Mouse (Mus musculus) left cerebral cortex, postnatal 36 days (tissue): ENCODE measurements around the gene Ankzf1. TPM values are rescaled to one million over a fixed set of nuclear protein-coding genes. Genes with fewer than 3 reads are reported as not detected.

Experiments
- DNase-seq, 2 experiments: peaks; one replicate each; pipeline ENCODE4 v3.0.0; 2021 to 2022; ENCODE audit warnings: low spot score in 2 of 2, mixed read lengths in 1 of 2
- intact Hi-C: fragments of 180-260 bp; cut with DNase I; formaldehyde crosslinking; loops from one replicate; pipeline ENCODE4 v1.15.1; 2025
- total RNA-seq, 2 experiments: library from RNA; stranded (reverse); gene quantifications; 2 replicates each; pipeline ENCODE4 v1.2.3; 2021

Ankzf1 gene
- 10 to 100 TPM; 21.6 to 31.7 TPM for total RNA-seq

- peak; percentile 92 to 95 for DNase-seq
- intact Hi-C loops: no loop called here
Measured at GRCm38 (mm10) chr1:75191622-75192402, at the start of gene Ankzf1, which contains the start of gene Atg9a. Gene Ankzf1, plus strand, starts transcription at chr1:75192151. Gene Atg9a, minus strand, starts transcription at chr1:75192196.

GRCm38 (mm10) chr1:75142301-75143261, 49.4 kb upstream of the Ankzf1 start, which contains the start of the genes Cnppd1 and Retreg2:
Gene Cnppd1, minus strand, starts transcription at chr1:75142711.
Gene Retreg2, plus strand, starts transcription at chr1:75142778.
- DNase-seq: peak; percentile 97
- intact Hi-C loops: loop anchor here (2.0 kb wide), 1 partner anchor 26 kb away; the partner anchor contains the start of gene Zfand2b

GRCm38 (mm10) chr1:75145589-75145988, 46.4 kb upstream of the Ankzf1 start:
- intact Hi-C loops: no loop called here
- no peak for DNase-seq

DNA sequence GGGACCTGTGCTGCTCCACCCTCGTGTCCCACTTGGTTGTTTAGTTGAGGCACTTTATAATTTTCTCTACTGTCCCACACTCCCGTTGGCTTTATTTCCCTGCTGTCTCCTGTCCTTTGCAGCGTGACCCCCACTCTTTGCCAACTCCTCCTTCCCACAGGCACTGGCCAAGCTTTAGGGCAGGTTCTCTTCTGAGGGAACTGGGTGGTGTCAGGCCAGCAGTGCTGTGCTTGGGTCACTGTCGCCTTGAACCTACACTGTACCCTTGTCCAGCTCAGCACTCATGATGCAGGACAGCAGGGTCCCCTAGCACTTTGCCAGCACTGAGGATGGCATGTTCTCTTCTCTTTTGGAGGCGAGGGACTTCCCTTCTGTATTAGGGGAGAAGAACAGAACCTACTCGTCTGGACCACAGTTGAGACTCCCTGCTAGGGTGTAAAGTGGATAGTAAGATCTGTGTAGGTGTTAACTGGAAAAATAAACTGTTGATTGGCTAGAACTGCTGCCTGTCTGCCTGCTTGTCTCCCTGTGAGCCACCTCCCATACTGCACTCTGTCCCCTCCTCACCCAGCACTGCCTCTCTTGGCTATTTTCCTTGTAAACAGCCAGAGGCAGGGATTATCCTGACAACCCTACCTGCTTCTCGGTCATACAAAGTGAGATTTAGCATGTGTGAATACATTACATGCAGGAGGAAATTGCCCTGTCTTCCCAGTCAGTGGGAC, 44.4 kb upstream of the Ankzf1 start:
- intact Hi-C loops: no loop called here
- DNase-seq: no peak

DNA sequence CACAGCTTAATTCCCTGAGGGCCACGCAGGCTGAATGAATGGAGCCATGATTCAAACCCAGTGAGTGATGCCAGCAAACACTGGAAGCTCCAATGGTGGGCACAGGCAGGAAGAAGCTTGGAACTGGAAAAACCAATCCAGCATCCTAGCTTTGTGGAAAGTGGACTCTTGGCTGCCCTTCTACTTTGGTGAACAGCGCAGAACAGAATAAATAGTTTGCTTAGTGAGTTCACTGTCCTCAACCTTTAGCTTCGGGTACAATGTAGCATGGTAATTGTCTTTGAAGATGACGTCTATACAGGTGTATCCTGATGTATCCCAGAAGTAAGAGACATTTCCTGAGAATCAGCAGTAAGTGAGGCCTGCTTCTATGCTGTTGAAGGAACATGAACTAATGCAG, 43.2 kb upstream of the Ankzf1 start:
- intact Hi-C loops: no loop called here
- DNase-seq: no peak

DNA sequence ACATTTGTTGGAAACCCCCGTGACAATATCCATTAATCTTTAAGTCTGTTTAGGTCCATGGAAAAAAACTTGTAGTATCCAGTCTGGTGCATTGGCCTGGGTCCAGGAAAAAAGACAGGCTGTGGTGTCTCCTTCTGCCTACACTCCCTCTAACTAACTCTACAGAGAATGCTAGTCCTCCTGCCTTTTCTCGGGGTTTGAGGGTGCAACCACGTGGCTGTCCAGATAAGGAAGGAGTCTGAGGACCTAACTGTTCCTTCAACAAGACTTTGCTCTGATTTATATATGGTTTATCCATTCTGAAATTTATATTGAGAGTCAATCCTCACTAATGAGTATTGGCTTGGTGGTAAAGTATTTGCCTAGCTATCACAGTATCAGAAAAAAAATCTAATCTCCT, 36.1 kb upstream of the Ankzf1 start:
- DNase-seq: no peak
- intact Hi-C loops: no loop called here

- DNase-seq: no peak
- intact Hi-C loops: no loop called here
Measured at GRCm38 (mm10) chr1:75158990-75159389, 33.0 kb upstream of the Ankzf1 start.

DNA sequence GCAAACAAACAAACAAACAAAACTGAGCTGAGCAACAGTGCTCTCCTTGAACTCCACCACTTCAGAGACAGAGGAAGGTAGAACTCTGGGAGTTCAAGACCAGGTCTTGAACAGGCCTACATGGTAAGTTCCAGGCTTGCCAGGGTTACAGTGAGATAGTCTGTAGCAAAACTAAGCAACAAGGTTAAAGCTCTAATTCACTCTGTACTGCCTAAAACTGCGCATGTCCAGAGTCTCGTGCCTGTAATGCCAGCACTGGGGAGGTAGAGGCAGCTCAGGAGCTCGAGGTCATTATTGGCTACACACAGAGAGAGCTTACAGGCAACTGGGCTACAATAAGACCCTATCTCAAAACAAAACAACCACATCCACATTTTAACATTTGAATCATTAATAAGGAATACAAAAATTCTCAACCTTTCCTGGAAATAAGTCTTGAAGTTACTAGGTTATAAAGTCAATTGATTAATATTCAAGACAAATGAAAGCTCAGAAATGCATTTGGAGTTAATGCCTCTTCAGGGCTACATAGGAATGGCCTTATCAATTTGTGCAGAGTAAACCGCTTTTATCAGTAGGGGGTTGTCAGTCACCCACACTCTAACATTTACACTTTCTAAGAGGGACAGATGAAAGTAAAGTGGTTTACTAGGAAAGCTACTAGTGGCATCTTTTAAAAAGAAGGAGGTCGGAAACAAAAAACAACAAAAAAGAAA, 32.3 kb upstream of the Ankzf1 start:
- intact Hi-C loops: no loop called here
- DNase-seq: no peak

- intact Hi-C loops: no loop called here
- no peak for DNase-seq
Measured at GRCm38 (mm10) chr1:75160256-75160617, 31.7 kb upstream of the Ankzf1 start.

- intact Hi-C loops: loop anchor here (2.0 kb wide), 1 partner anchor 25 kb away; the partner anchor contains the start of genes Cnppd1 and Retreg2
- no peak for DNase-seq
Measured at GRCm38 (mm10) chr1:75168093-75168471, 23.9 kb upstream of the Ankzf1 start.

DNA sequence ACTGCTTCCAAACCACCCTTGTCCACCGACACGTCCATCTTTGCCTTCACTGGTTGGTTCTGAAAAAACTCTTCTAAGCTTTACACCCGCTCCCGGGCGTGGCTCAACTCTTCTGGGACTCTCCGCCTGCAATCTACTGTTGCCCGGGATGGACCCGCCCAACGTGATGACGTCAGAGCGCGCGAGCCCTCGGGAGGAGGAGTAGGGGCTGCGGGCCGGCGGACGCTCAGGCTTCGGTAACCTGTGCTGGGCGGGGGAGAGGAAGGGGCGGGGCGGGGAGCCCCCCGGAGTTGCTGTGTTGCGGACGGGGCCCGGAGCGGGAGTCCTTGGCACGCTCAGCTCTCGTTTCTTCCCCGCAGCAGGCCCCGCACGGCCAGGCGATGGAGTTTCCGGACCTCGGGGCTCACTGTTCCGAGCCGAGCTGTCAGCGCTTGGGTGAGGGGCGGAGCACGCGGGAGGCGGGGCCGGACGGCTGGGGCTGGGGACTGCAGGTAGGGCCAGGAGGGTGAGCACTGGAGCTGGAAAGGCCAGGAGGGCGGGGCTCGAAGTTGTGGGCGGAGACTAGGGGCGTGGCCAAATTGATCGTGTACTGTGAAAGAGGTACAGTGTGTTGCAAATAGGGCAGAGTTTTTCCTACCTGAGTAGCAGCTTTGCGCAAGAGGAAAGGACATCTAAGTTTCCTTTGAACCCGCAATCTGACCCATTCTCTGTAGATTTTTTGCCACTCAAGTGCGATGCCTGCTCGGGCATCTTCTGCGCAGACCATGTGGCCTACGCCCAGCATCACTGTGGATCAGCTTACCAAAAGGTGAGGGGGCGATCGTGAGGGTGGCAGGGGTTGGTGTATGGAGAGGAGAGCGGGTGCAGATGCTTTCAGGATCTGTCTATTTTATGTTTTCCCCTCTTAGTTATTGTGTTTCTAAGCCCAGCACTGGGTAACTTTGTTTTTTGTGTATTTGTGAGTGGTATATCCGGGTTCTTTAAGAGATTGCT, 23.2 kb upstream of the Ankzf1 start, which contains the start of gene Zfand2b:
Gene Zfand2b (plus strand): TSS at position 175 of the 993 bp plus-strand sequence.
- peak; percentile 94 to 95 for DNase-seq
- intact Hi-C loops: loop anchor here (2.0 kb wide), 1 partner anchor 26 kb away; the partner anchor contains the start of genes Cnppd1 and Retreg2

- DNase-seq: peak; percentile 34 to 40
- intact Hi-C loops: no loop called here
Measured at GRCm38 (mm10) chr1:75179334-75180104, 12.4 kb upstream of the Ankzf1 start.

DNA sequence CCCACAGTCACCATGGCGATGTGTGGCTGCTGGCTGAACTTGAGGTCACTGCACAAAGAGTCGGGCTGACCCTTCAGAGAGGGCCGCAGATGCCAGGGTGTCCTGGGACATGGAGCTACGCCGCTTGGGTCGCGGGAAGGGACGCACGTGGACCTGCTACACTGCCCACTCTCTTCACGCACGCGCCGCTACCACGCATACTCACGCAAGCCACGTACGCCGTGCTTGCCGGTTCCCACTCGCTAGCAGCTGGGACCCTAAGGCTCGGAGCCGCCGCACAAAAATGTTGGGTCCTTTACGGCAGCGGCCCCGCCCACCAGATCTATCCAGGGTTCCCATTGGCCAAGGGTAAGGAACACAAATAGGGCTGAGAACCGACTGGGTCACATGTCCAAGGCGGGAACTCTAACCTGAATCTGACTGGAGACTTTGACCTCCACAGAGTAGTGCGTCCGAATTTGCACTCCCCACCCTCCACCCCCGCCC, 11.8 kb upstream of the Ankzf1 start, which contains the start of gene Abcb6:
Gene Abcb6 (minus strand): TSS at position 288 of the 486 bp plus-strand sequence.
- DNase-seq: peak; percentile 90 to 92
- intact Hi-C loops: no loop called here

DNA sequence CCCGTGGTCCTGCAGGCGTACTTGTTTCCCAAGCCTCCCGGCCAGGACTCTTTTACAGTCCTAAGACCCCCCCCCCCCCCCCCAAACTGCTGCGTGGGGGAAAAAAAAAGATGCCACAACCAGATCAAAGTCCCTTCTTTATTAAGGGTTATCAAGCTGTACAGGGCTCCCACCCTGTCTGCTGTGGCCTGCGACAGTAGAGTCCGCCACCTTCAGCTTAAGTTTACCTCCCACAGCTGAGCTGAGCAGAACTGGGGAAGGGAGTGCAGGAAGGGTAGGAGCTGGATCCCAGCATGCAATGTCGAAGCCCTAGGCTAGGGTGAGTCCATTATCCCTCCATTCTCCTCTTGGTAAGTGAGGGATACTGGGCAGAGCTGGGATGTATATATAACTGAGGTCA, 11.2 kb upstream of the Ankzf1 start:
- intact Hi-C loops: no loop called here
- no peak for DNase-seq

DNA sequence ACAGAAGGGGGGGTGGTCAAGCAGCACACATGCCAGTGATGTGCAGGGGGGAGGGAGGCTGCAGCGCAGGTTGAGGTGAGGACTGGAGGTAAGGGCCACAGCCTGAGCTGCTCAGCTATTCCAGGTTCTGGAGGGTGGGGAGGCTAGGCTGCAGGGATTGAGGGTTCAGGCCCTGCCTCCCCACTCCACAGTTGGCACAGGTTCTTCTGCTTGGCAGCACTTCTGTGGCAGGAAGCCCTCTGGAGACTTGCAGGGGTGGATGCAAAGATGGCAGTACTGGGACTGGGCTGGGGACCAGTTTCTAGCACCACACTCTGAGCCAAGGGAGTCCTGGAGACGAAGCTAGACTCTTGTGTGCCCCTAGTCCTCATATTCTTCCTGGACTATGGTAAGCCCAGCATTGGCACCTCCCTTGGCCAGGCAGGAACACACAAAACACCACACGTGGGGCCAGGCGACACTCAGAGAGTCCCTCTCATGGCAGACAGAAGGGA, 10.5 kb upstream of the Ankzf1 start:
- DNase-seq: no peak
- intact Hi-C loops: no loop called here

DNA sequence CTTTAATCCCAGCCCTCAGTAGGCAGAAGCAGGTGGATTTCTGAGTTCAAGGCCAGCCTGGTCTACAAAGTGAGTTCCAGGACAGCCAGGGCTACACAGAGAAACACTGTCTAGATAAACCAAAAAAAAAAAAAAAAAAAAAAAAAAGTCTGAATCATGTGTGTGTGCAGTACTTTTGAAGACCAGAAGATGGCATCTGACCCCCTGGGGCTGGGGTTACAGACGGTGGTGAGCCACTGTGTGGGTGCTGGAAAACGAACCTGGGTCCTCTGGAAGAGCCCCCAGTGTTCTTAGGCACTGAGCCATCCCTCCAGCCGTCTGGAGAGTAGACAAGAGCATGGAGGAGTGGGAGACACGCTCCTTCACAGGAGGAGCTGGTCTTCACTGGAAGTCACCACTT, 9.8 kb upstream of the Ankzf1 start:
- no peak for DNase-seq
- intact Hi-C loops: no loop called here

- intact Hi-C loops: no loop called here
- DNase-seq: no peak
Measured at GRCm38 (mm10) chr1:75185495-75185894, 6.5 kb upstream of the Ankzf1 start.
